Mouse (Mus musculus) embryonic fibroblast, embryonic 13.5 days (primary cell): ENCODE data around the gene Gps2. TPM values are rescaled to one million over a fixed set of nuclear protein-coding genes. Genes with fewer than 3 reads are reported as not detected.
"Not testable (repeated sequence)": the region's sequence is repeated elsewhere in the genome, so short reads cannot be mapped to it uniquely, and the experiment has no call there.

ENCODE experiments used
- H3K27ac ChIP-seq: 2 replicates; pipeline ENCODE4 v1.5.1; 2012; ENCODE audit warnings: low read length, control low read depth, inconsistent platforms; ENCODE audit not compliant: insufficient read depth
- H3K4me1 ChIP-seq: 2 replicates; pipeline ENCODE4 v1.6.1; 2011; ENCODE audit warnings: low read length; ENCODE audit not compliant: control insufficient read depth, insufficient read depth
- H3K4me3 ChIP-seq: 2 replicates; pipeline ENCODE4 v1.5.1; 2011; ENCODE audit warnings: mild to moderate bottlenecking, control low read depth, low read length; ENCODE audit not compliant: insufficient read depth
- CTCF ChIP-seq: IDR thresholded peaks from 2 replicates; pipeline ENCODE4 v1.5.1; 2011; ENCODE audit warnings: mild to moderate bottlenecking, control low read depth, low read length, moderate library complexity, borderline replicate concordance; ENCODE audit not compliant: insufficient read depth
- POLR2A ChIP-seq: IDR thresholded peaks from 2 replicates; pipeline ENCODE4 v1.6.1; 2011; ENCODE audit warnings: low read depth, mild to moderate bottlenecking, control low read depth, low read length, moderate library complexity
- polyA plus RNA-seq: library from polyadenylated mRNA; stranded (reverse); fragments of >200 nt; gene quantifications from 2 replicates; pipeline ENCODE4 v1.2.4, GENCODE M21; 2011; ENCODE audit warnings: low read depth; ENCODE audit not compliant: missing spikeins, insufficient read length

Gps2 gene
- polyA plus RNA-seq, 1 experiment: 27.8 TPM

DNA sequence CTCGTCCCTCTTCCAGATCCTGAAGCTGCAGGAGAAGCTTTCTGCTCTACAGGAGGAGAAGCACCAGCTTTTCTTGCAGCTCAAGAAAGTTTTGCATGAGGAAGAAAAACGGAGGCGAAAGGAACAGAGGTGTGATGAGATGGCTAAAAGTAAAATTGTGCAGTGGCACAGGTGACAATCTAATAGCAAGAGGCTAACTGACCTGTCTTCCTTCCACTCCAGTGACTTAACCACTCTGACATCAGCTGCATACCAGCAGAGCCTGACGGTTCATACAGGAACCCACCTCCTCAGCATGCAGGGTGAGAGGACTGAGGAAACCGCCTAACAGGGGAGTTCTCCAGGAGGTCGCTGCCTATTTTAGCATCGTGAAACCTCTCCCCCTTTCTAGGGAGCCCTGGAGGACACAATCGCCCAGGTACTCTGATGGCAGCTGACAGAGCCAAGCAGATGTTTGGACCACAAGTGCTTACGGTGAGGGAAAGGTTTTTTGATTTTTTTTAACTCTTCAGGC is 1.3 kb downstream of the Gps2 start:
- no peak for TF ChIP-seq CTCF
- TF ChIP-seq POLR2A: no peak
- Histone ChIP-seq H3K27ac (no peak overlapping the region), H3K4me1 (peaks cover 19% of the 10 kb centered on the region), H3K4me3 (peak overlapping the region; percentile 60)

DNA sequence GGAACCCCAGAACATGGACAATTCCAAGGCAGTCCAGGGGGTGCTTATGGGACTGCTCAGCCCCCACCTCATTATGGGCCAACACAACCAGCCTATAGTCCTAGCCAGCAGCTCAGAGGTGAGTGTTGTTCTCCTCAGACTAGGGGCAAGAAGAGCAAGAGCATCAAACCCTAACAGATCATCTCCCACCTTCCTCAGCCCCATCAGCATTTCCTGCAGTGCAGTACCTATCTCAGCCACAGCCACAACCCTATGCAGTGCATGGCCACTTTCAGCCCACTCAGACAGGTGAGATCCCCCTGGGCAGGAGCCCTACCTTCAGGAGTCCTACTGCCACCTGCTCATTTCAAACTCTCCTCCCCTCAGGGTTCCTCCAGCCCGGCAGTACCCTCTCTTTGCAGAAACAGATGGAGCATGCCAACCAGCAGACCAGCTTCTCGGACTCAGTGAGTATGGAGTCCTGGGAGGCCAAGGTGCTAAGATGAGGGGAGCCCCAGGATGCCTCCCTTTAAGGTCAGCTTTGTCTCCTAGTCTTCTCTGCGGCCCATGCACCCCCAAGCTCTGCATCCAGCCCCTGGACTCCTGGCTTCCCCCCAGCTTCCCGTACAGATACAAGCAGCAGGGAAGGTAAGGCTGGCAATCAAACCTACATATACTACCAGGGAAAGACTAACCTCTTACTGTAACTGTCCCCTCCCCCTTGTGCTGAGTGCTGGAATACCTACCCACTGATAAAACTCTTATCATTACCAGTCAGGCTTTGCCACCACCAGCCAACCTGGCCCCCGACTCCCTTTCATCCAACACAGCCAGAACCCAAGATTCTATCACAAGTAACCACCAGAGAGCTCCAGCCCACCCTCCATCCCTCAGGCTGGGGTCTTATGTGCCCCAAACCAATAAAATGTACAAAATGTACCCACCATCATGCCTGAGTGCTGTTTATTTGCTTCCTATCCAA is 2.3 kb downstream of the Gps2 start:
- Histone ChIP-seq H3K4me3 (no peak overlapping the region), H3K4me1 (peaks cover 19% of the 10 kb centered on the region), H3K27ac (no peak overlapping the region)
- TF ChIP-seq POLR2A: 0 out of 2 replicates have a peak, but pooled peaks have one; percentile 11
- TF ChIP-seq CTCF: no peak

DNA sequence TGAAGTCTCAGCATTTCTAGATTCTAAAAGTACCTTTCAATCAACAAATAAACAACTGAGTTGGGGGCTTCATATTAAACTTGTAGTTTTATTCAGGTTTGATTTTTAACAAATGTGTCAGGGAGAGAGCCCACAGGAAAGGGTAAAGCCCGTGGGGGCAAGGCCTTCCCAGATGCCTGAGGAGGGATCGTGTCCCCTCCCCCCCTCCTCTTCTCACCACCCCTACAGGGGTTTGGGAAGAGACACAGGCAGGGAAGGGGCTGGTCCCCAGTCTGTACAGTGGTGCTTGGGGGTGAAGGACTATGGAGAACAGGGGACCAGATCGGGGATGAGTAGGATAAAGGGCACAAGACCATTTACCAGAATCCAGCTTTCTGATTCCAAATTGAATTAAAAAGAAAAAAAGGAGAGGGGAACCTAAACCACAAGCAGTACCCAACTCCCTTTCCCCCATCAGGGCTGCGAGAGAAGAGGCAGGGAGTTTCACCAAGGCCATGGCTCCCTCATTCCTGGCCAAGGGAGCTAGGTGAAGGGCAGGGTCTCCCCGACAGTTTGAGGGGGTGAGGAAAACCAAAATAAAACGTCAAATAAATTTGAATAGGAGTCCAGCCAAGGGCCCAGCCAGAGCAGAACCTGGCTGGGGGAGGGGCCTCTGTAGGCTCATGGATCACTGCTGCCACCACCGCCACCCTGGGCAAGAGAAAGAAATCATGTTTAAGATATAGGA is 3.1 kb downstream of the Gps2 start:
- H3K4me1 ChIP-seq: peaks cover 19% of the 10 kb centered on the region
- not testable (repeated sequence) for H3K27ac ChIP-seq, H3K4me3 ChIP-seq

DNA sequence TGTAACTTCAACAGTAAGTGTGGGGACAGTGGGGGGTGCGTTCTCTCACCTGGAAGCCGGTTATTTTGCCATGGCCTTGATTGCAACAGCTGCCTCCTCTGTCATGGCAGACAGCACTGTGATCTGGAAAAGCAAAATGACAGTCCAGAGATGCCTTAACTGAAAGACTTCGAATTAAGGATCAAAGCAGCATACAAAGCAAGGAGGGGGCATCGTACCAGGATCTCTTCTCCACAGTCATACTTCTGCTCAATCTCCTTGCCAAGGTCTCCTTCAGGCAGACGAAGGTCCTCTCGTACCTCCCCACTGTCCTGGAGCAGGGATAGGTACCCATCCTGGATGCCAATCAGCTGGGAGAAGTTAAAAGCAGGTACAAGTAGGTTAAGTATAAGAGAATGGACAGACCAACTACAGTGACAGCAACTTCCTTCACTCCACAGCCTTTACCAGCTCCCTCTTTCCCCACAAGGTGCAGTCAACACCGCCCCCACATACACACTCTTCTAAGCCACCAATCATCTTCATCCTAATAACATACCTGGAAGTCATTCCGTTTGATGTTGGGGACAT is 3.8 kb downstream of the Gps2 start:
- Histone ChIP-seq H3K27ac (no peak overlapping the region), H3K4me1 (peaks cover 19% of the 10 kb centered on the region), H3K4me3 (no peak overlapping the region)
- no peak for TF ChIP-seq CTCF
- no peak for TF ChIP-seq POLR2A

DNA sequence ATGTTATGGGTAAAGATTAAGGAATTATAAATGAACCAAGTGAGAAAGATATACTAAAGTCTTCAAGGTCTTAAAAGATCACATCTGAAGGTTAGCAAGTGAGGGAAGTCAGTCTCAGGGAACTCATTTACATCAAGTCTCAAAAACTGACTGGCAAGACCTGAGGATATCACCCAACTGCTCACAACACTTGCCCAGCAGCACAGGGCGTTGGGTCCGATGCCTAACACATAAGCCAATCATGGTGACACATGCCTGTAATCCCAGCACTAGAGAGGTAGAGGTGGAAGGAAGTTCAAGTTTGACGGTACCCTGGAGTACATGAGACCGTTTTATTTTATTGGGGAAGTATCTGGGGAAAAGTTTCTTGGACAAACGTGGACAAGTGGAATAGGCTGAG is 4.4 kb downstream of the Gps2 start:
- TF ChIP-seq POLR2A (no peak), CTCF (no peak)
- H3K4me3 ChIP-seq: no peak overlapping the region
- peaks cover 19% of the 10 kb centered on the region for H3K4me1 ChIP-seq
- H3K27ac ChIP-seq: no peak overlapping the region

DNA sequence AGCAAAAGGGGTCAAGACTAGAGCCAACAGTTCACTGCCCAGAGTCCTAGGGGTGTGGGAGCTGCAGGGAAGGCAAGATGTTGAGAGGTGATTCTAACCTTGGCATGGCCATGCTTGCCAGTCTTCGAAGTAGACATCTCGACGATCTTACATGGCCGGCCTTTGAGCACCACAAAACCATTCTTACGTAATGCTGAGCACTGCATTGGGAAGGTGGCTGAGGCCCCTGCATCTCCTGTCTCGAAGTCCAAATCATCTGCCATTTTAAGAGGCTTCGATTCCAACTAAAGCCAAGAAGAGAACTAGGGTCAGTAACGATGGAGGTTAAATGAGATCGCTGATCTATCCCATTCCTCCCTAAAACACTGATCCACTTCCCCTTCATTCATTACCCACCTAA is 5.4 kb downstream of the Gps2 start:
- H3K4me1 ChIP-seq: peaks cover 19% of the 10 kb centered on the region
- H3K4me3 ChIP-seq: peak overlapping the region; percentile 97
- no peak overlapping the region for H3K27ac ChIP-seq
- TF ChIP-seq POLR2A: no peak
- no peak for TF ChIP-seq CTCF

DNA sequence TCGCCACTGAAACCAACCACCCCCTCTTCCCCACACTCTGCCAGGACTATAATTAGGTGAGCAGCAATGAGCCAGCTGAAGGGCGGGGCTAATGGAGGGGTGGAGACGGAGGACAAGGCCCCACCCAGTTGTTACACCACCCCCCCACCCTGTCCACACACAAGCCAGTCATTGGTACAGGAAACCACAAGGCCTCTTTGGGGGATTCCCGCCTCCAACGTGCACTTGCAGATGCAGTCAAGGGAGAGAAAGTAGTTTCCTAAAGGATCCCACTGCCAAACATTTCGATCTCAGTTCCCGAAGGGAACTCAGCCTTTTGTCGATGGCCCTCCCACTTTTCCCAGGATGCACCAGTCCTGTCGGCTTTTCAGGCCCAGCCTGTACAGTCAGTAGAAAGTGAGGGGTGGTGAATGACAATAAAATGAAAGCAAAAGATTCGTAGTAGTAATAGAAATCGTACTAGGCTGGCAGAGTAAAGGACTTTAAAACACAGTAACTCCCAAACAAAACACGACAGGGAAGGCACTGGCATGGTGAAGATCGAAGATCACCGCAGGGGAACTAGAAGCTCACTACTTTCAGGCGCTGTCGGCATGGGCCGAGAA is 6.1 kb downstream of the Gps2 start:
- H3K4me1 ChIP-seq: peaks cover 18% of the 10 kb centered on the region
- TF ChIP-seq POLR2A: 0 out of 2 replicates have a peak, but pooled peaks have one; percentile 49
- TF ChIP-seq CTCF: no peak
- H3K4me3 ChIP-seq: peak overlapping the region; percentile 97
- peak overlapping the region; percentile 90 for H3K27ac ChIP-seq

DNA sequence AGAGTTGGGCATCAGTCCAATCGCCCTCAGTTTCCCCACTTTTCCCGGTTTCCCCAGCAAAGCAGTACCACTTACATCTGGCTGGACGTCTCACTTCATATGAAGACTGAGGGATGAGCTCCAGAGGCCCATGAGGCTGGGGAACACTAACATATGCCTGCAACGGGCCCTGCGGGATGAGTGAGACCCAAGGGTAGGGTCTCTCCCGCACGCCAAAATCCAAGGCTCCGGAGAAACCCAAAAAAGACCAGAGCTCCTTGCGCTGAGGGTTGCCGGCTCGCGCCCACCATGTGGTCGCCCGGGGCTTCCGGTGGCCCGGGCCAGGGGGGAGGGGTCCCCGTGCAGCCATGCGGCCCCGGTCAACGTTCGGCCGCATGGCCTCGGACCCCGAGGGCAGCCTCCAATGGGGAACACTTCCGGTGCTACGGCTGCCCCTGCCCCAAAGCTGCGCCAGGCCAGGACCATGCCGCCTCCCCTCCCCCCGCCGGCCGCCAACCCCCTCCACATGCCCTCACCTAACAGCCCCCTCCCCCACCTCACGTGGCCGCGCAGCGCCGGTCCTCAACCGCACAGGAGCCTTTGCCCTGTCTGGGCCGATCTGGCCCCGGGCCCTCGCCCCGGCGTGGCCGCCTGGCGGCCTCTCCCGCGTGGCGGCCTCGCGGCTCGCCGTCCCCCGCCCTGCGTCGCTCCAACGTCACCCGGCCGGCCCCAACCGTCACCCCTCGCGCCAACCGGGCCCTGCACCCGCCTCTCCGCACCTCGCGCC is 6.8 kb downstream of the Gps2 start:
- TF ChIP-seq POLR2A: no peak; the same call in 1 of the 2 replicates
- no peak for TF ChIP-seq CTCF
- peaks cover 14% of the 10 kb centered on the region for H3K4me1 ChIP-seq
- H3K27ac ChIP-seq: peak overlapping the region; percentile 90
- H3K4me3 ChIP-seq: peak overlapping the region; percentile 97
